ENCODE assay signal across 8 mouse cellular contexts in genomic region chr7:19006476-19006875, GRCm38 (mm10). TPM values are rescaled to one million over a fixed set of nuclear protein-coding genes. Genes with fewer than 3 reads are reported as not detected.
DNase-seq lines count a peak whose midpoint lies in the region; ATAC-seq and TF ChIP-seq lines count a peak whose summit lies in the region.

No protein-coding gene starts in this region.

- peak overlapping the region; percentile 85; the same call in 1 of the 2 replicates for H3K4me3 ChIP-seq in forebrain, embryonic 10.5 days
- H3K4me3 ChIP-seq in forebrain, embryonic 16.5 days (replicated peaks; ENCODE audit: low read length) = no peak overlapping the region
- no peak overlapping the region for H3K4me3 ChIP-seq in gastrocnemius, adult 2 months
- 0 out of 2 replicates have a peak overlapping the region, but pooled peaks have one; percentile 92 for H3K4me3 ChIP-seq in midbrain, embryonic 12.5 days

- 7% methylated on average over 12 of the region's 12 CpGs for WGBS in forebrain, embryonic 10.5 days
- 8% methylated on average over 12 of the region's 12 CpGs for WGBS in forebrain, embryonic 16.5 days
- WGBS in midbrain, embryonic 12.5 days = 11% methylated on average over 12 of the region's 12 CpGs

- no peaks in the 10 kb centered on the region for H3K27me3 ChIP-seq in forebrain, embryonic 10.5 days (ENCODE audit: poor library complexity, severe bottlenecking)
- no peaks in the 10 kb centered on the region for H3K27me3 ChIP-seq in forebrain, embryonic 16.5 days (replicated peaks; ENCODE audit: control insufficient read depth, insufficient read depth, low read length)
- no peaks in the 10 kb centered on the region for H3K27me3 ChIP-seq in midbrain, embryonic 12.5 days

- no peak for ATAC-seq in forebrain, embryonic 16.5 days
- ATAC-seq in midbrain, embryonic 12.5 days (ENCODE audit: low FRiP score, low read depth) = no peak

- peak; percentile 100 for TF ChIP-seq CTCF in gastrocnemius, adult 2 months (IDR thresholded peaks at IDR 0.05)

- H3K27ac ChIP-seq in forebrain, embryonic 10.5 days = no peak overlapping the region
- H3K27ac ChIP-seq in forebrain, embryonic 16.5 days (ENCODE audit: low read length) = no peak overlapping the region
- no peak overlapping the region for H3K27ac ChIP-seq in gastrocnemius, adult 2 months
- no peak overlapping the region for H3K27ac ChIP-seq in midbrain, embryonic 12.5 days (replicated peaks)

- no peaks in the 10 kb centered on the region for H3K9me3 ChIP-seq in forebrain, embryonic 10.5 days
- no peaks in the 10 kb centered on the region for H3K9me3 ChIP-seq in forebrain, embryonic 16.5 days (ENCODE audit: control insufficient read depth, low read length)
- no peaks in the 10 kb centered on the region for H3K9me3 ChIP-seq in midbrain, embryonic 12.5 days

- DNase-seq in forebrain, embryonic 10.5 days (ENCODE audit: extremely low spot score, low spot score) = peak; percentile 83
- peak; percentile 90 to 92 for DNase-seq in cerebellum, postnatal 14 days
- peak; percentile 86 for DNase-seq in gastrocnemius, adult 2 months
- DNase-seq in induced T-regulatory cell, adult 2 months (ENCODE audit: low read depth) = peak; percentile 92
- peak; percentile 81 to 92 for DNase-seq in left cerebral cortex, postnatal 25 days (ENCODE audit: low spot score in 2 of 2)
- DNase-seq in spleen, adult 12 weeks (ENCODE audit: low spot score) = peak; percentile 68

- peaks cover 59% of the 10 kb centered on the region for H3K4me1 ChIP-seq in forebrain, embryonic 10.5 days
- H3K4me1 ChIP-seq in forebrain, embryonic 16.5 days (replicated peaks; ENCODE audit: control insufficient read depth, insufficient read depth, low read length) = peaks cover 40% of the 10 kb centered on the region
- peaks cover 40% of the 10 kb centered on the region for H3K4me1 ChIP-seq in midbrain, embryonic 12.5 days

- H3K4me2 ChIP-seq in forebrain, embryonic 16.5 days (ENCODE audit: low read length) = no peak overlapping the region; the same call in 1 of the 2 replicates
- H3K4me2 ChIP-seq in midbrain, embryonic 12.5 days (replicated peaks) = peak overlapping the region; percentile 94

- intact Hi-C loops in gastrocnemius, adult 2 months (cut with DNase I) = loop anchor here (2.0 to 5.0 kb wide), 2 partner anchors 16 to 86 kb away; partner anchors contain the start of genes Foxa3 and Six5
- intact Hi-C loops in left cerebral cortex, postnatal 25 days (cut with DNase I) = loop anchor here (2.0 kb wide), 1 partner anchor 16 kb away; the partner anchor contains the start of gene Foxa3

- H3K36me3 ChIP-seq in forebrain, embryonic 10.5 days (replicated peaks) = peaks cover 35% of the 10 kb centered on the region
- peaks cover 9% of the 10 kb centered on the region for H3K36me3 ChIP-seq in forebrain, embryonic 16.5 days (ENCODE audit: control insufficient read depth, insufficient read depth)
- H3K36me3 ChIP-seq in midbrain, embryonic 12.5 days = peaks cover 24% of the 10 kb centered on the region

- no peak overlapping the region for H3K9ac ChIP-seq in forebrain, embryonic 16.5 days (replicated peaks; ENCODE audit: low read depth, low read length)
- H3K9ac ChIP-seq in midbrain, embryonic 12.5 days (replicated peaks) = no peak overlapping the region

RNA-seq across cellular contexts. Expression of gene Irf2bp1, which starts 2.6 kb away (rescaled TPM):
- polyA plus RNA-seq in forebrain, embryonic 10.5 days (2016; fragmentation: Nextera tagmentation; extraction: Ambion mirVana) = 21.3 and 22.1 TPM in 2 replicates
- 28.0 and 30.4 TPM in 2 replicates for polyA plus RNA-seq in forebrain, embryonic 16.5 days (2015; fragmentation: Nextera tagmentation; extraction: Ambion mirVana)
- 10 to 100 TPM; 18.2 to 20.5 TPM for total RNA-seq in gastrocnemius, adult 2 months (2021)
- total RNA-seq in left cerebral cortex, postnatal 25 days (2021) = 10 to 100 TPM; 46.7 to 48.3 TPM
- polyA plus RNA-seq in midbrain, embryonic 12.5 days (2016; fragmentation: Nextera tagmentation; extraction: Ambion mirVana) = 41.6 and 43.1 TPM in 2 replicates

RNA-seq across cellular contexts. Expression of gene Mypop, which starts 15.4 kb away (rescaled TPM):
- polyA plus RNA-seq in forebrain, embryonic 10.5 days (2016; fragmentation: Nextera tagmentation; extraction: Ambion mirVana) = 3.9 and 4.4 TPM in 2 replicates
- 3.1 and 3.6 TPM in 2 replicates for polyA plus RNA-seq in forebrain, embryonic 16.5 days (2015; fragmentation: Nextera tagmentation; extraction: Ambion mirVana)
- total RNA-seq in gastrocnemius, adult 2 months (2021) = 1 to 10 TPM; 6.3 to 6.7 TPM
- 10 to 100 TPM; 50.4 to 53.3 TPM for total RNA-seq in left cerebral cortex, postnatal 25 days (2021)
- 5.3 and 6.1 TPM in 2 replicates for polyA plus RNA-seq in midbrain, embryonic 12.5 days (2016; fragmentation: Nextera tagmentation; extraction: Ambion mirVana)

RNA-seq across cellular contexts. Expression of gene Foxa3, which starts 16.9 kb away (rescaled TPM):
- polyA plus RNA-seq in forebrain, embryonic 10.5 days (2016; fragmentation: Nextera tagmentation; extraction: Ambion mirVana) = not detected in 2 replicates
- not detected in 2 replicates for polyA plus RNA-seq in forebrain, embryonic 16.5 days (2015; fragmentation: Nextera tagmentation; extraction: Ambion mirVana)
- not detected for total RNA-seq in gastrocnemius, adult 2 months (2021)
- not detected for total RNA-seq in left cerebral cortex, postnatal 25 days (2021)
- polyA plus RNA-seq in midbrain, embryonic 12.5 days (2016; fragmentation: Nextera tagmentation; extraction: Ambion mirVana) = 0.09 and 0.10 TPM in 2 replicates

RNA-seq across cellular contexts. Expression of gene Sympk, which starts 17.7 kb away (rescaled TPM):
- 41.2 and 46.3 TPM in 2 replicates for polyA plus RNA-seq in forebrain, embryonic 10.5 days (2016; fragmentation: Nextera tagmentation; extraction: Ambion mirVana)
- 34.4 and 34.7 TPM in 2 replicates for polyA plus RNA-seq in forebrain, embryonic 16.5 days (2015; fragmentation: Nextera tagmentation; extraction: Ambion mirVana)
- total RNA-seq in gastrocnemius, adult 2 months (2021) = 10 to 100 TPM; 70.9 to 81.5 TPM
- total RNA-seq in left cerebral cortex, postnatal 25 days (2021) = 100 to 1,000 TPM; 122 to 133 TPM
- polyA plus RNA-seq in midbrain, embryonic 12.5 days (2016; fragmentation: Nextera tagmentation; extraction: Ambion mirVana) = 51.5 and 53.5 TPM in 2 replicates

RNA-seq across cellular contexts. Expression of gene Nanos2, which starts 19.3 kb away (rescaled TPM):
- 0.15 TPM in 1 of 2 replicates, not detected in the other for polyA plus RNA-seq in forebrain, embryonic 10.5 days (2016; fragmentation: Nextera tagmentation; extraction: Ambion mirVana)
- 0.46 and 0.91 TPM in 2 replicates for polyA plus RNA-seq in forebrain, embryonic 16.5 days (2015; fragmentation: Nextera tagmentation; extraction: Ambion mirVana)
- not detected for total RNA-seq in gastrocnemius, adult 2 months (2021)
- total RNA-seq in left cerebral cortex, postnatal 25 days (2021) = under 1 TPM; 0.53 to 0.76 TPM
- 0.20 and 0.33 TPM in 2 replicates for polyA plus RNA-seq in midbrain, embryonic 12.5 days (2016; fragmentation: Nextera tagmentation; extraction: Ambion mirVana)

Comparison
In these comparisons a context has a peak if more than half of its experiments do, and no peak if none do; other contexts are left out.
1. H3K4me3 ChIP-seq: peak in forebrain, embryonic 10.5 days (single experiment) and midbrain, embryonic 12.5 days (single experiment); none in forebrain, embryonic 16.5 days (single experiment) and gastrocnemius, adult 2 months (single experiment).
2. Peak in every context shown above with its lines, with median percentiles within 50 percentile points of each other: DNase-seq.